Mouse (Mus musculus): ENCODE measurements at regions not wholly inside any gene's neighbourhood (a gene's known extent, or its start where the extent isn't known, plus 50 kb on each side); places are given as distances from the start of the nearest gene placed in this dataset.

- no peak for DNase-seq (ENCODE audit: low read depth, low spot score)
These were observed 114.7 kb downstream of the Uri1 start for GRCm38 (mm10) chr7:37908618-37909130.

GRCm38 (mm10) chr7:37893885-37894284 lies 120.4 kb upstream of the Zfp536 start:
- DNase-seq (ENCODE audit: low read depth, low spot score) = peak; percentile 43

- DNase-seq (ENCODE audit: low read depth, low spot score) = no peak
These were observed 100.9 kb upstream of the Zfp536 start for GRCm38 (mm10) chr7:37874382-37874781.

- no peak for DNase-seq (ENCODE audit: low read depth, low spot score)
These were observed 97.5 kb upstream of the Zfp536 start for GRCm38 (mm10) chr7:37870956-37871355.

GRCm38 (mm10) chr7:37866468-37866867 lies 93.0 kb upstream of the Zfp536 start:
- no peak for DNase-seq (ENCODE audit: low read depth, low spot score)

GRCm38 (mm10) chr7:37851471-37851870 lies 78.0 kb upstream of the Zfp536 start:
- no peak for DNase-seq (ENCODE audit: low read depth, low spot score)

- DNase-seq (ENCODE audit: low read depth, low spot score) = no peak
These were observed 71.8 kb upstream of the Zfp536 start for GRCm38 (mm10) chr7:37845201-37845600.

GRCm38 (mm10) chr7:37842000-37842513 lies 68.6 kb upstream of the Zfp536 start:
- DNase-seq (ENCODE audit: low read depth, low spot score) = peak; percentile 72

GRCm38 (mm10) chr7:37841549-37841948 lies 68.1 kb upstream of the Zfp536 start:
- no peak for DNase-seq (ENCODE audit: low read depth, low spot score)

GRCm38 (mm10) chr7:37837883-37838282 lies 64.4 kb upstream of the Zfp536 start:
- no peak for DNase-seq (ENCODE audit: low read depth, low spot score)

- DNase-seq (ENCODE audit: low read depth, low spot score) = no peak
These were observed 63.9 kb upstream of the Zfp536 start for GRCm38 (mm10) chr7:37837372-37837771.

GRCm38 (mm10) chr7:37833420-37833819 lies 60.0 kb upstream of the Zfp536 start:
- no peak for DNase-seq (ENCODE audit: low read depth, low spot score)

GRCm38 (mm10) chr7:37832322-37832721 lies 58.9 kb upstream of the Zfp536 start:
- no peak for DNase-seq (ENCODE audit: low read depth, low spot score)

- no peak for DNase-seq (ENCODE audit: low read depth, low spot score)
These were observed 52.3 kb upstream of the Zfp536 start for GRCm38 (mm10) chr7:37825766-37826165.
